Mouse (Mus musculus) forebrain, embryonic 11.5 days (tissue): ENCODE measurements around the gene Mef2b. TPM values are rescaled to one million over a fixed set of nuclear protein-coding genes. Genes with fewer than 3 reads are reported as not detected.

Experiments used
- ATAC-seq: fragments of 200-750 bp; cut with Nextera tagmentation; replicated peaks from 2 replicates; pipeline ENCODE4 v1.8.0; 2017; ENCODE audit warnings: moderate TSS enrichment; ENCODE audit not compliant: low FRiP score
- DNase-seq: peaks from one replicate; pipeline ENCODE4 v3.0.0-alpha.2; 2017; ENCODE audit warnings: low spot score
- H3K27ac ChIP-seq: fragments of 300-500 bp; sonication (generic); 2 replicates; pipeline ENCODE4 v1.5.1; 2014; ENCODE audit warnings: low read depth, low read length
- H3K27me3 ChIP-seq: fragments of 300-500 bp; sonication (generic); 2 replicates; pipeline ENCODE4 v1.6.1; 2014; ENCODE audit warnings: mild to moderate bottlenecking, low read length, mixed read lengths; ENCODE audit not compliant: control insufficient read depth, insufficient read depth
- H3K36me3 ChIP-seq: fragments of 300-500 bp; sonication (generic); 2 replicates; pipeline ENCODE4 v1.6.1; 2014; ENCODE audit warnings: mild to moderate bottlenecking, low read length, moderate library complexity, mixed read lengths; ENCODE audit not compliant: control insufficient read depth, insufficient read depth
- H3K4me1 ChIP-seq: fragments of 300-500 bp; sonication (generic); replicated peaks from 2 replicates; pipeline ENCODE4 v1.6.1; 2014; ENCODE audit warnings: low read length, mixed read lengths; ENCODE audit not compliant: control insufficient read depth, insufficient read depth
- H3K4me2 ChIP-seq: fragments of 300-500 bp; sonication (generic); 2 replicates; pipeline ENCODE4 v1.6.1; 2014; ENCODE audit warnings: low read depth, mild to moderate bottlenecking, low read length, moderate library complexity, mixed read lengths; ENCODE audit not compliant: severe bottlenecking
- H3K4me3 ChIP-seq: fragments of 300-500 bp; sonication (generic); 2 replicates; pipeline ENCODE4 v1.5.1; 2014; ENCODE audit warnings: low read depth, low read length
- H3K9ac ChIP-seq: fragments of 300-500 bp; sonication (generic); 2 replicates; pipeline ENCODE4 v1.6.1; 2014; ENCODE audit warnings: low read length
- H3K9me3 ChIP-seq: fragments of 300-500 bp; sonication (generic); 2 replicates; pipeline ENCODE4 v1.6.1; 2016; ENCODE audit warnings: low read length, mixed read lengths; ENCODE audit not compliant: control insufficient read depth
- WGBS: fragments of 180-500 bp; shearing (Covaris S2); extraction: QIAGEN DNeasy Blood & Tissue Kit; methylation state at CpG from one replicate; pipeline ENCODE4 v1.1.7; 2014; 5-methylcytosine and 5-hydroxymethylcytosine counted together
- polyA plus RNA-seq: library from polyadenylated mRNA; unstranded; fragments of >200 nt; fragmentation: Nextera tagmentation; extraction: Ambion mirVana; gene quantifications from 2 replicates; pipeline ENCODE4 v1.2.1, GENCODE M21; 2014

Mef2b gene
- polyA plus RNA-seq, 1 experiment from 2014 or later = 0.67 TPM

DNA sequence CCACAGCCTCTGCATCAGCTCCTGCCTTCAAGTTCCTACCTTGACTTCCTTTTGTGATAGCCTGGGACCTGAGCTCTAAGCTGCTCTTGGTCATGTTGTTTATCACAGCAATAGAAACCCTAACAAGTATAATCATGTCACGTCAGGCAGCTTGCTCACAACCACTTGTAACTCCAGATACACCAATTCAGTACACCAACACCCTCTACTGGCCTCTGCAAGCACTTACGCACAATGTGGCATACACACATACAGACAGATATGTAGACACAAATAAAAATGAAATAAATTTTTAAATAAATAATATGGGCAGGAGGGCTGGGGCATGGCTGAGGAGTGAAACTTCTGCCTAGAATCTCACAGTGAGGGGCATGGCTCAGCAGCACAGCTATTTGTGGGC is 56.3 kb downstream of the Mef2b start:
- Histone ChIP-seq H3K9ac (no peak overlapping the region), H3K36me3 (no peaks in the 10 kb centered on the region), H3K4me3 (no peak overlapping the region), H3K4me2 (no peak overlapping the region), H3K27me3 (no peaks in the 10 kb centered on the region), H3K4me1 (no peaks in the 10 kb centered on the region), H3K27ac (no peak overlapping the region), H3K9me3 (no peaks in the 10 kb centered on the region)
- DNase-seq (no peak), ATAC-seq (no peak)
- 80% methylated on average over 2 of the region's 2 CpGs for WGBS

DNA sequence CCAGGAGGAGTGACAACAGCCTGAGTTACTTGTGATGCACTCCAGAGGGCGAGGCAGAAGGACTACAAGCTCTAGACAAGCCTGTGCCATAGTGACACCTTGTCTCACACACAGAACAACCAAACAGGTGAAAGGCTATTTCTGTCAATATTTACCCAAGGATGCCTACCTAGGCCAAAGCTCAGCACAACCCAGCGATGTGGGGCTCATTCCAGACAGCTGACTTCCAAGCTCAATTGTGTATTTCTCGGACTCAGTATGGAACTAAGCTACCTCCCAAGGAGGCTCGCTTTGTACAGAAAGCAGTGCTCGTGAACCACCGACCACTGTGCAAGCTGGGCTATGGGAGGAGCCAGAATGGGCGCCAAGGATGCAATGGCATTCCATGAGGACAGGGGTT is 58.1 kb downstream of the Mef2b start:
- Histone ChIP-seq H3K36me3 (no peaks in the 10 kb centered on the region), H3K4me1 (no peaks in the 10 kb centered on the region), H3K9ac (no peak overlapping the region), H3K9me3 (no peaks in the 10 kb centered on the region), H3K27me3 (no peaks in the 10 kb centered on the region), H3K4me2 (no peak overlapping the region), H3K27ac (no peak overlapping the region), H3K4me3 (no peak overlapping the region)
- WGBS = 46% methylated on average over 7 of the region's 7 CpGs
- ATAC-seq (no peak), DNase-seq (no peak)

DNA sequence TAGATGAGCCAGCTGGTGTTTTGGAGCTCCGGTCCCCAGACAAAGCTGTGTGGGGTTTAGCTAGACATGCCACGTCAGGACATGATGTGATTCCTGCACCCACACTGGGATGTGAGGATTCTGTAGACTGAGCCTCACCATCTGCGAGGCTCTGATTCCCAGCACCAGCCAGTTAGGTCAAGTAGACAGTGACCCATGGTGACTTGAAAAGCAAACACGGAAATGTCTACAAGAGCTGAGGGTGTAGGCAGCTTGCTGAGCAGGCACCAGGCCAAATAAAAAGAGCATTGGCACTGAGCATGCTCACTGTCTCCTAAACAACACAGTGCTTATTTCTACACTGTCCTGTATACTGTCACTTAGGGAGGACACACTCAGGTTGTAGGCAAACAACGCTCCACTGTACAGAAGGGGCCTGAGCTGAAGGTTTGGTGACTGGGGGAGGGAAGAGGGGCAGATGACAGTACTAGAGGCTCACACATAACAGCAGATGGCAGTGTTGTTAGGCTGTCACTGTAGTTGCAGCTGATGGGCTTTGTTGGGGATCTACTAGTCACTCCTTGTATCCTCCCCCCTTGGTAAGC is 60.7 kb downstream of the Mef2b start:
- no peak overlapping the region for H3K27ac ChIP-seq
- H3K4me1 ChIP-seq = no peaks in the 10 kb centered on the region
- H3K9me3 ChIP-seq = no peaks in the 10 kb centered on the region
- H3K27me3 ChIP-seq = no peaks in the 10 kb centered on the region
- H3K9ac ChIP-seq = peak overlapping the region; percentile 16; the same call in 1 of the 2 replicates
- 83% methylated on average over 5 of the region's 5 CpGs for WGBS
- DNase-seq (no peak), ATAC-seq (no peak)
- no peaks in the 10 kb centered on the region for H3K36me3 ChIP-seq
- H3K4me3 ChIP-seq = no peak overlapping the region
- H3K4me2 ChIP-seq = no peak overlapping the region

DNA sequence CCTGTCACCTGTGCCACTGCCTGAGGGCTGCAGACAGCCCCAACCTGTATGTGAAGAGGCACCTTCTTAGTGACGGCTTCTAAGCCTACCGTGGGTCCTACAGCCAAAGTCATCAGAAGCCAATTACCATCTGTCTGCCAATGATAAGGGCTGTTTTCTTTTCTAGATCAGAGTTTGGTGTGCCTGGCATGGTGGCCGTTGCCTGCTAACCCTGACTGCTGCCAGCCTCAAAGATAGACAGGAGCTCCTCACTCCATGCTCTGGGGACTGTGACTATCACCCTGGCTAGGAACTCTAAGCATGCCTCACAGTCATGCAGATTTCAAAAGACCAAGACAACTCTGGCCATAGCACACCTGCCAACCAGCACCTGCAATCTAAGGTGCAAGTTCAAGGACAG is 61.9 kb downstream of the Mef2b start:
- H3K4me1 ChIP-seq = no peaks in the 10 kb centered on the region
- no peak overlapping the region for H3K4me2 ChIP-seq
- no peak overlapping the region for H3K9ac ChIP-seq
- H3K27ac ChIP-seq = no peak overlapping the region
- no peaks in the 10 kb centered on the region for H3K27me3 ChIP-seq
- no peak for DNase-seq
- 89% methylated on average over 3 of the region's 3 CpGs for WGBS
- no peaks in the 10 kb centered on the region for H3K36me3 ChIP-seq
- H3K4me3 ChIP-seq = no peak overlapping the region
- ATAC-seq = no peak
- H3K9me3 ChIP-seq = no peaks in the 10 kb centered on the region

DNA sequence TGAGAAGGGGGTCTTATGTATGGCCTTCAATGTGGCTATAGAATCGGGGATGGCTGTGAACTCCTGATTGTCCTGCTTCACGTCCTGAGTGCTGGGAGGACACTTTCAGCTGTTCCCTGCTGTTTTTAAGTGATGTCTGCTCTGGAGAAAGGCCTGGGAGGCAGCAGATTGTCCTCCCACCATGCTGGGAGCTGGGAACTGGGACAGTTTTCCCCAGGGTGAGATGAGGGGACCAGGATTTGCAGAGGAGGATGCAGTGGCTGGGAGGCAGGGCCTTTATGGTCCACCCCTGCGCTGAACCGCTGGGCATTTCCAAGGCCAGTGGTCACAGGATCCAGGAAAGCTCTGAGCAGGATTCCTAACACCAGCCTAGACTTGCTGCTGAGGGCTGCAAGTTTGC is 63.6 kb downstream of the Mef2b start:
- no peak overlapping the region for H3K27ac ChIP-seq
- H3K4me3 ChIP-seq = no peak overlapping the region
- no peaks in the 10 kb centered on the region for H3K27me3 ChIP-seq
- H3K9ac ChIP-seq = no peak overlapping the region
- ATAC-seq (no peak), DNase-seq (no peak)
- H3K4me1 ChIP-seq = no peaks in the 10 kb centered on the region
- no peaks in the 10 kb centered on the region for H3K9me3 ChIP-seq
- 74% methylated on average over 4 of the region's 4 CpGs for WGBS
- no peaks in the 10 kb centered on the region for H3K36me3 ChIP-seq
- no peak overlapping the region for H3K4me2 ChIP-seq

DNA sequence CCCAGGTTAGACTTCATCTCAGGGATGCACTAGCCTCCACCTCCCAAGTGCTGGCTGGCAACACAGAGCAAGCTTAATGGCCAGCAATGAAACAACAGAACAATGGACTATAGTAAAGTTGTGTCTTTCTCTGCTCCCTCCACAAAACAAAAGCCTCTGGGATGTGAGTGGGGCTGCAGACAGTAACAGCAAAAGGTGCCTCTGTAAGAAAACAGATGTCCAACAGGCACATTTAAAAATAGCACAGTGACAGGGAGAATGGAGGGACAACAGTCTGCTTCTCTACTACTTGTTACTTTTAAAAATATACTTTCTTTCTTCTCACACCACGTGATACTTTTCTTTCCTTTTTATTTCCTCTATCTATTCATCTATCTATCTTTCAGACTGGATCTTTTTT is 65.2 kb downstream of the Mef2b start:
- DNase-seq = no peak
- Histone ChIP-seq H3K27me3 (no peaks in the 10 kb centered on the region), H3K4me3 (no peak overlapping the region), H3K4me2 (no peak overlapping the region), H3K4me1 (no peaks in the 10 kb centered on the region), H3K9ac (no peak overlapping the region), H3K9me3 (no peaks in the 10 kb centered on the region), H3K36me3 (no peaks in the 10 kb centered on the region), H3K27ac (no peak overlapping the region)
- WGBS = 61% methylated on average over 1 of the region's 1 CpGs
- no peak for ATAC-seq

DNA sequence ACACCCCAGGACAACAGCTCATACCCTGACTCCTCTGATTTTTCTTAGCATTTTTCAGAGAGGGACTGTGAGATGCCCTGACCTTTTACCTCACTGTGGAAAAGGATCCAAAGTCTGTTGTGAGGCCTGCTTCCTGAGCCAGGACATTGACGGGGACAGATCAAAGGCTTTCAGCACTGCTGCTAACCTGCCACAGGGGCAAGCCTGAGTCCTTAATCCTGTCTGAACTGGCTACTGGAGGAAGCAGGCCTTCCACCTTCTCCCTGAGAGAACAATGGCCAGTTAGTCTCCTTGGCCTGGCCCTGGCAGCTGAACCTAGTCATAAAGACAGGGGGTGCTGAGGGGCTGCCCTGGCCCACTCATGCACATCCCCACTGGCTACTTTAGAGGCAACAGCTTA is 68.6 kb downstream of the Mef2b start:
- H3K4me1 ChIP-seq = peaks cover 4% of the 10 kb centered on the region; the same call in 1 of the 2 replicates
- no peak for ATAC-seq
- H3K27ac ChIP-seq = no peak overlapping the region
- peaks cover 10% of the 10 kb centered on the region for H3K27me3 ChIP-seq
- no peaks in the 10 kb centered on the region for H3K9me3 ChIP-seq
- no peak overlapping the region for H3K4me3 ChIP-seq
- 40% methylated on average over 1 of the region's 1 CpGs for WGBS
- H3K4me2 ChIP-seq = no peak overlapping the region
- no peak for DNase-seq
- H3K9ac ChIP-seq = no peak overlapping the region
- no peaks in the 10 kb centered on the region for H3K36me3 ChIP-seq

- DNase-seq = no peak
- ATAC-seq = no peak
- Histone ChIP-seq H3K4me2 (no peak overlapping the region), H3K4me1 (peaks cover 4% of the 10 kb centered on the region; the same call in 1 of the 2 replicates), H3K27me3 (peaks cover 10% of the 10 kb centered on the region), H3K27ac (no peak overlapping the region), H3K36me3 (no peaks in the 10 kb centered on the region), H3K9ac (no peak overlapping the region), H3K4me3 (no peak overlapping the region), H3K9me3 (no peaks in the 10 kb centered on the region)
- WGBS = 33% methylated on average over 8 of the region's 8 CpGs
These were observed 71.0 kb downstream of the Mef2b start for GRCm38 (mm10) chr8:70210538-70210937.

DNA sequence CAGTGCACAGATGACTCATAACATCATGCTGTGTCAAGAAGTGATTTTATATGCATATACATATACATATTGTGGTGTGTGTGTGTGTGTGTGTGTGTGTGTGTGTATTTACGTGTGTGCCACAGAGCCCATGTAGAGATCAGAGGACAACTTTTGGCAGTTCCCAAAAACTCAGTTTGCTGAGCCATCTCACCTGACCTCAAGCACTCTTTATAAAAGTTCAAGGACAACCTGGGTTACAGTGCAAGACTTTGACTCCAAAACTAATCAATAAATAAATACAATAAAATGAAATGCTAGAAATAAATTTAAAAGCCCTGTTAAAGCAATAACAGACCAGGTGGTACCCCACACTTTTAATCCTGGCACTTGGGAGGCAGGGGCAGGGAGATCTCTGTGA is 71.8 kb downstream of the Mef2b start:
- 85% methylated on average over 1 of the region's 1 CpGs for WGBS
- no peak for ATAC-seq
- Histone ChIP-seq H3K9me3 (no peaks in the 10 kb centered on the region), H3K36me3 (no peaks in the 10 kb centered on the region), H3K4me1 (peaks cover 4% of the 10 kb centered on the region; the same call in 1 of the 2 replicates), H3K4me2 (peak overlapping the region; percentile 83), H3K27me3 (peaks cover 10% of the 10 kb centered on the region), H3K27ac (no peak overlapping the region), H3K4me3 (peak overlapping the region; percentile 43), H3K9ac (peak overlapping the region; percentile 57; the same call in 1 of the 2 replicates)
- no peak for DNase-seq
